Mouse (Mus musculus): Measurements from ENCODE around the gene Tmem189. TPM values are rescaled to one million over a fixed set of nuclear protein-coding genes. Genes with fewer than 3 reads are reported as not detected.
"Not testable (repeated sequence)": the region's sequence is repeated elsewhere in the genome, so short reads cannot be mapped to it uniquely, and the experiment has no call there.

Gene Tmem189
- polyA plus RNA-seq, 3 experiments from 2014 or later: 12.5 to 16.8 (median 12.8) TPM

GRCm38 (mm10) chr2:167646411-167646810 lies 43.2 kb downstream of the Tmem189 start:
- no peak for ATAC-seq

DNA sequence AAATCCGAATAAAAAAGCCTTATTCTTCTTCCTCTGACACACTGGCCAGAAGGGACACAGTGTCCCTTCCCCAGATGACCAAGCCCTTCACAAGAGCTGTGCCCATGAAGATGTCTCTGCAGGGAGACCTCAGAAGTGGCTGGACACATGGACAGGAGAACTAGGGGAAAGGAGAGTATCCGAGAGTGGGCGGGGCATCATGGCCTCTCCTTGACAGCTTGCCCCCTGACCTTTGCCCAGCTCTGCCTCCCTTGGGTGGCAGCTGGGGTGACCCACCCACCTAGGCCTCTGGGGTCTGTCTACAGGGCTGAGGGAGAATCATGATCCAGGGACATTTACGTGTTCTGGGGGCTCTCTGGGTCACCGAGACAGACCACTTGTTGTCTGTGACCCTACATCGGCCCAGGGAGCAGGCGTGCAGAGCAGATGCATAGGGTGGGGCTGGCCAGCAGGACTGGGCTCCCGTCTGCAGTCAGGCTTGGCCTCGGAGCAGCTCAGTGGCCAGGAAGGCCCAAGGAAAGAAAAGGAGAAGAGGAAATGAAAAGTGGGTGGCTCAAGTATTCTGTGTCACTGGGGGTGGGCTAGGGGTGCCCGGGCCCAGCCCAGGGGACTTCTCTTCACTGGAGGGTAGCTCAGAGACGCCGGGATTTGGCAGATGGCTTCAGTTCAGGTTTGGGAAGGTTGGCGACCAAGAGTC lies 46.1 kb downstream of the Tmem189 start:
- not testable (repeated sequence) for ATAC-seq

DNA sequence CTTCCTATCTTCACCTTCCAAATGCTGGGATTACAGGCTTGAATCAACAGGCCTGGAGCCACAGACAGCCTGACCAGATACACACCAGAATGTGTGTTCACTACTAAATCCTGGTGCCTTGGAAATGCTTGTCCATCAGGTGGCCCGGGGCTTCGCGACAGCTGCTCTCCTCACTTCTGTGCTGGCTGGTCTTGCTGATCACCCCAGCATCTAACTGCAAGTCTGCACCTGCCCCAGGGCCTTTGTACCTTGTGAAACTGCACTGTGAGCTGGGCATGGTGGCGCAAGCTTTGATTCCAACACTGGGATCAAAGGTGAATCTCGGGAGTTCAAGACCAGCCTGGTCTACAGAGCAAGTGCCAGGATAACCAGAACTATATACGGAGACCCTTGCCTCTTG lies 47.5 kb downstream of the Tmem189 start:
- ATAC-seq: no peak

- ATAC-seq: peak; percentile 64
Measured at GRCm38 (mm10) chr2:167641337-167641736, 48.3 kb downstream of the Tmem189 start.

GRCm38 (mm10) chr2:167640279-167640678 lies 49.3 kb downstream of the Tmem189 start:
- ATAC-seq: no peak

- no peak for ATAC-seq
Measured at GRCm38 (mm10) chr2:167634865-167635512, 54.6 kb downstream of the Tmem189 start.

GRCm38 (mm10) chr2:167634338-167634770 lies 55.3 kb downstream of the Tmem189 start:
- peak; percentile 84 for ATAC-seq

- no peak for ATAC-seq
Measured at GRCm38 (mm10) chr2:167633537-167633872, 56.1 kb downstream of the Tmem189 start.

GRCm38 (mm10) chr2:167632731-167633536 lies 56.7 kb downstream of the Tmem189 start:
- ATAC-seq: no peak

GRCm38 (mm10) chr2:167631591-167632448 lies 57.8 kb downstream of the Tmem189 start, which contains the start of gene Ube2v1:
Gene Ube2v1 (minus strand): TSS chr2:167632095.
- ATAC-seq: peak; percentile 79

DNA sequence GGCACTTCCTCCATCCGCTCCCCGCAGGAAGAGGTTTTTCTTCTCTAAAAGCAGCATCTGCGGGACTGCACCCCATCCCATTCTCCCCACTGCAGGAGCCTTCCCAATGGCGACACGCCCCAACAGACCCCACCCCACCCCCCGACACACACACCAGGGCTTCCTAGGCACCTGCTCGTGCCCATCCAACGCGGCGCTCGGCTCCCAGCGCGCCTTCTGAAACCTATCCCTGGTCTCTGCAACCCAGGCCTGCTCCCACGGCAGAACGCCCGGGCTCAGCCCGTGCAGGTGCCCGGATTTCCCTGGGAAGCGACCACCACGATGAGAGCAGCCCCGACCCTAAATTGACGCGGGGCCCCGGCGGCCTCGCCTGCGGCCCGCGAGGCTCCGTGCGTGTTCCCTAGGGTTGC lies 58.4 kb downstream of the Tmem189 start:
- no peak for ATAC-seq

- no peak for ATAC-seq
Measured at GRCm38 (mm10) chr2:167630421-167630820, 59.2 kb downstream of the Tmem189 start.

DNA sequence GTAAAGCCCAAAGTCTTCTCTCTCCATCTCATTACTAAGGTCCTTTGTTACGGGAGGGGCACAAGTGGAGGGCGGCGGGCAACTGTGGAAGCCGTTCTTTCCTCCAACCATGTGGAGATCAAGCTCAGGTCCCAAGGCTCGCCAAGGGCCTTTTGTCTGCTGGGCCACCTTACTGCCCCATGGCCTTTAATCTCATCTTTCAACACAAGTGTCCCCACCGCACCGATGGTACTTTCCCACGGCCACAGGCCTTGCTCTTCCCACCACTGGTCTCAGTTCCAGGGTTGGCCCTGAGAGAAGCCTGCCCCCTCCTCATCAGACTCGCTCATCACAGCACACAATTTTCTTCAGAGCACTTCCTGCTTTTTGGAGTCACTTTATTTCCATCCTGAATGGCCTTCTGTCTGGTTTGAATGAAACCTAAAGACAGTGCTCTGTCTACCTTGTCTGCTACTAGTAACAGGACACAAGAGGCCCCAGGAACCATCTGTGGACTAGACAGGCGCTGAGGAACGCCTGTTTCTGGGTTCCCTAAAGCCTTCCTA lies 59.9 kb downstream of the Tmem189 start:
- ATAC-seq: no peak

- no peak for ATAC-seq
Measured at GRCm38 (mm10) chr2:167628872-167629271, 60.8 kb downstream of the Tmem189 start.

DNA sequence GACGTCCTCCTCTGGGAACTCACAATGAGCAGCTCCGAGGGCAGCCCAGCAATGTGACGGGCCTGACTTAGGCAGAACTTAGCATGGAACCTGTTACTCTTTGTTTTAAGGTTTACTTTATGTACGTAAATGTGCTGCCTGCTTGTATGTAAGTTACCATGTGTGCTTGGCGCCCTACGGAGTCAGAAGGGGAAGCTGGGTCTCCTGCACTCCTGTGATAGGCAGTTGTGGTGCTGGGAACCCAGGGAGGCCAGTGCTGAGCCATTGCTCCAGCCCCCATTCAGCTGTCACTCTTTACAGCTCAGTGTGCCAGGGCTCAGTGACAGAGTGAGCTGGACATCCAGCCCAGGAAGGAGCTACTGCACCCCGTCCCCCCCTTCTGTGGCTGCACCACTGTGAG lies 62.6 kb downstream of the Tmem189 start:
- ATAC-seq: no peak

DNA sequence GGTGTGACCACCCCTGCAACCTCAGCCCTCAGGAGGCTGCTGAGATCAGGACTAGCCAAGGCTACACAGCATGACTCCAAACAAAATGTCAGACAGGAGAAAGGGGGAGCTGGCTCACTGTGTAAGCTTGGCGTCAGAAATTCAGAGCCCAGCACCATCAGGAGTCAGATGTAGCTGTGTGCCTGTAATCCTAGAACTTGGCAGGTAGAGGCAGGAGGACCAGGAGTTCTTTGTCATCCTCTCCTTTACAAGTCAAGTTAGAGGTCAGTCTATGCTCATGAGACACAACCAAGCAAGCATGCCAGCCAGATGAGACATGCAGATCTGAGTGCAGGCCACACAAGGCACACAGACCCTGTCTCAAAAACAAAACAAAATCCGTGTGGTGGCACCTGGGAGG lies 64.0 kb downstream of the Tmem189 start:
- no peak for ATAC-seq

GRCm38 (mm10) chr2:167624368-167625075 lies 65.1 kb downstream of the Tmem189 start:
- ATAC-seq: no peak

GRCm38 (mm10) chr2:167622965-167623364 lies 66.7 kb downstream of the Tmem189 start:
- ATAC-seq: peak; percentile 64

DNA sequence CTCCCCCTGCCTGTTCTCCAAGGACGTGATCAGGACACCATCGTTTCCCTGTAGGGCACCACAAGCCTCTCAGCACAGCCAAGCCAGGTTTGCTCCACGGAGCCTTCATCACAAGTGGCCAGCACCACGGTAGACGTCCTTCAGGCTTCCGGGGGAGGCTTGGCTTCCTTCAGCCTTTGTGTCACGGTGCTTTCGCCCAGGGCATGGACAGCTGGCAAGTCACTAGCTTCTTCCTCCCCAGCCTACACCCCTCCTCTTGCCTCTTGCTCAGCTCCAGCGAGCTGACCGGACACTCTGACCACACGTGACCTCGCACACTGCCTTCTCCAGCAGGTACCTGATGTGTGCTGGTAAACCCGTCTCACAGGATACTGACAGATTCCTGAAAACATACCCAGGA lies 67.3 kb downstream of the Tmem189 start:
- no peak for ATAC-seq

- ATAC-seq: peak; percentile 60
Measured at GRCm38 (mm10) chr2:167621255-167622087, 68.2 kb downstream of the Tmem189 start.

- no peak for ATAC-seq
Measured at GRCm38 (mm10) chr2:167617472-167617871, 72.2 kb downstream of the Tmem189 start.
